Mouse (Mus musculus): ENCODE measurements around the gene Nop56. TPM values are rescaled to one million over a fixed set of nuclear protein-coding genes. Genes with fewer than 3 reads are reported as not detected.

The Nop56 gene
- total and polyA plus RNA-seq, 3 experiments = 556 to 1,867 (median 594) TPM

- no peak overlapping the region for H3K9ac ChIP-seq (ENCODE audit: control insufficient read depth, low read depth, low read length, poor library complexity, severe bottlenecking)
- no peak for TF ChIP-seq GABPA (IDR thresholded peaks at IDR 0.05; ENCODE audit: low read depth, low read length)
- TF ChIP-seq USF2 (IDR thresholded peaks at IDR 0.05; ENCODE audit: borderline replicate concordance in 1 of 2, insufficient read depth in 1 of 2, low read depth in 1 of 2, low read length in 2 of 2) = no peak
- no peak for TF ChIP-seq TAL1 (IDR thresholded peaks at IDR 0.05; ENCODE audit: low read length)
- TF ChIP-seq CHD2 (IDR thresholded peaks at IDR 0.05; ENCODE audit: low read length) = no peak
- TF ChIP-seq ZNF384 (IDR thresholded peaks at IDR 0.05; ENCODE audit: low read depth, low read length) = no peak
- TF ChIP-seq MAX (IDR thresholded peaks at IDR 0.05; ENCODE audit: low read length) = no peak
- no peak for TF ChIP-seq NRF1 (IDR thresholded peaks at IDR 0.05; ENCODE audit: insufficient read depth, low read depth, low read length, poor library complexity, severe bottlenecking)
- no peak for TF ChIP-seq JUND (IDR thresholded peaks at IDR 0.05; ENCODE audit: low read depth, low read length)
- no peak for TF ChIP-seq MEF2A (IDR thresholded peaks at IDR 0.05; ENCODE audit: extremely low read depth, insufficient replicate concordance, low read depth, low read length, poor library complexity, severe bottlenecking)
- TF ChIP-seq MYC (IDR thresholded peaks at IDR 0.05; ENCODE audit: low read depth, low read length) = no peak
- TF ChIP-seq USF1 (IDR thresholded peaks at IDR 0.05; ENCODE audit: low read depth, low read length) = no peak
- no peak for TF ChIP-seq SMC3 (IDR thresholded peaks at IDR 0.05; ENCODE audit: low read depth, low read length)
- TF ChIP-seq POLR2AphosphoS2 (IDR thresholded peaks at IDR 0.05; ENCODE audit: low read length) = no peak
- TF ChIP-seq BHLHE40 (IDR thresholded peaks at IDR 0.05; ENCODE audit: borderline replicate concordance, low read depth, low read length) = no peak
- no peak for TF ChIP-seq KAT2A (conservative IDR thresholded peaks at IDR 0.05; ENCODE audit: low read depth, low read length)
- TF ChIP-seq MAFK (IDR thresholded peaks at IDR 0.05; ENCODE audit: borderline replicate concordance, low read depth, low read length) = no peak
- H3K79me2 ChIP-seq (ENCODE audit: control insufficient read depth, insufficient read depth, low read length, poor library complexity) = 0 out of 2 replicates have a peak, but pooled peaks cover under 1% of the 10 kb centered on the region
- peaks cover 0 to 17% of the 10 kb centered on the region in 2 experiments; a peak in 2 of 4 replicates for H3K36me3 ChIP-seq (ENCODE audit: control insufficient read depth in 1 of 2, insufficient read depth in 2 of 2, low read length in 2 of 2)
- H3K9me3 ChIP-seq (replicated peaks; ENCODE audit: insufficient read depth, low read length) = no peaks in the 10 kb centered on the region
- H3K4me1 ChIP-seq (ENCODE audit: control insufficient read depth in 1 of 2, insufficient read depth in 2 of 2, low read length in 2 of 2) = peaks cover under 1 to 23% of the 10 kb centered on the region in 2 experiments; a peak in 3 of 4 replicates
- no peak overlapping the region for H3K4me3 ChIP-seq (ENCODE audit: control insufficient read depth in 1 of 2, insufficient read depth in 1 of 2, low read depth in 2 of 2, low read length in 2 of 2)
- H3K27me3 ChIP-seq (ENCODE audit: control insufficient read depth in 1 of 2, insufficient read depth in 2 of 2, low read length in 2 of 2) = no peaks in the 10 kb centered on the region
- H3K27ac ChIP-seq (ENCODE audit: control insufficient read depth, low read depth, low read length) = no peak overlapping the region
- DNase-seq (ENCODE audit: low read depth, low spot score) = no peak
These were observed 6.2 kb upstream of the Nop56 start for GRCm38 (mm10) chr2:130268074-130268473.

- Histone ChIP-seq H3K9me3 (replicated peaks; ENCODE audit: insufficient read depth, low read length) (no peaks in the 10 kb centered on the region), H3K27me3 (ENCODE audit: control insufficient read depth in 1 of 2, insufficient read depth in 2 of 2, low read length in 2 of 2) (no peaks in the 10 kb centered on the region), H3K4me1 (ENCODE audit: control insufficient read depth in 1 of 2, insufficient read depth in 2 of 2, low read length in 2 of 2) (peaks cover 3 to 10% of the 10 kb centered on the region in 2 experiments; a peak in 2 of 4 replicates), H3K36me3 (ENCODE audit: control insufficient read depth in 1 of 2, insufficient read depth in 2 of 2, low read length in 2 of 2) (peaks cover 14 to 23% of the 10 kb centered on the region in 2 experiments), H3K79me2 (ENCODE audit: control insufficient read depth, insufficient read depth, low read length, poor library complexity) (peaks cover 43% of the 10 kb centered on the region), H3K4me3 (ENCODE audit: control insufficient read depth in 1 of 2, insufficient read depth in 1 of 2, low read depth in 2 of 2, low read length in 2 of 2) (peak overlapping the region; percentile 63 to 96), H3K9ac (ENCODE audit: control insufficient read depth, low read depth, low read length, poor library complexity, severe bottlenecking) (peak overlapping the region; percentile 100), H3K27ac (ENCODE audit: control insufficient read depth, low read depth, low read length) (peak overlapping the region; percentile 93)
- peak; percentile 97 for TF ChIP-seq MAX (IDR thresholded peaks at IDR 0.05; ENCODE audit: low read length)
- TF ChIP-seq MYC (IDR thresholded peaks at IDR 0.05; ENCODE audit: low read depth, low read length) = peak; percentile 97
- TF ChIP-seq CHD2 (IDR thresholded peaks at IDR 0.05; ENCODE audit: low read length) = no peak
- TF ChIP-seq CHD1 (IDR thresholded peaks at IDR 0.05; ENCODE audit: low read depth, low read length) = no peak; the same call in 1 of the 2 replicates
- peak; percentile 78 for TF ChIP-seq USF1 (IDR thresholded peaks at IDR 0.05; ENCODE audit: low read depth, low read length)
- TF ChIP-seq MXI1 (IDR thresholded peaks at IDR 0.05; ENCODE audit: low read depth, low read length) = peak; percentile 65; the same call in 1 of the 2 replicates
- no peak for TF ChIP-seq GABPA (IDR thresholded peaks at IDR 0.05; ENCODE audit: low read depth, low read length)
- TF ChIP-seq ELF1 (IDR thresholded peaks at IDR 0.05; ENCODE audit: low read depth, low read length) = no peak
- DNase-seq (ENCODE audit: low read depth, low spot score) = no peak
These were observed 498 bp upstream of the Nop56 start for GRCm38 (mm10) chr2:130273732-130274131.
